Mouse (Mus musculus): ENCODE results near the gene Sdhb. TPM values are rescaled to one million over a fixed set of nuclear protein-coding genes. Genes with fewer than 3 reads are reported as not detected.
A peak's percentile ranks its signal among the peaks of the same experiment; 100 is the strongest.

Sdhb gene
- polyA plus RNA-seq, 1 experiment from 2014 or later, result 430 TPM

- no peak overlapping the region for H3K4me3 ChIP-seq (ENCODE audit: low read depth, low read length)
- H3K4me2 ChIP-seq (ENCODE audit: low read depth, low read length), result no peak overlapping the region
- H3K9ac ChIP-seq (replicated peaks; ENCODE audit: low read length), result no peak overlapping the region
- ATAC-seq (replicated peaks; ENCODE audit: insufficient number of reproducible peaks, low FRiP score, low TSS enrichment, low read depth) (no peak), DNase-seq (ENCODE audit: low spot score) (no peak)
- H3K27me3 ChIP-seq (ENCODE audit: control insufficient read depth, insufficient read depth, low read length), result no peaks in the 10 kb centered on the region
- no peaks in the 10 kb centered on the region for H3K4me1 ChIP-seq (ENCODE audit: control insufficient read depth, insufficient read depth, low read length)
- no peak overlapping the region for H3K27ac ChIP-seq (replicated peaks; ENCODE audit: low read depth, low read length)
- H3K36me3 ChIP-seq (replicated peaks; ENCODE audit: control insufficient read depth, insufficient read depth, low read depth, low read length), result peaks cover 15% of the 10 kb centered on the region
- WGBS, result 94% methylated on average over 9 of the region's 9 CpGs
- H3K9me3 ChIP-seq (replicated peaks; ENCODE audit: control insufficient read depth, low read length), result no peaks in the 10 kb centered on the region
Measured at GRCm38 (mm10) chr4:140996812-140997211, 35.8 kb downstream of the Sdhb start.

DNA sequence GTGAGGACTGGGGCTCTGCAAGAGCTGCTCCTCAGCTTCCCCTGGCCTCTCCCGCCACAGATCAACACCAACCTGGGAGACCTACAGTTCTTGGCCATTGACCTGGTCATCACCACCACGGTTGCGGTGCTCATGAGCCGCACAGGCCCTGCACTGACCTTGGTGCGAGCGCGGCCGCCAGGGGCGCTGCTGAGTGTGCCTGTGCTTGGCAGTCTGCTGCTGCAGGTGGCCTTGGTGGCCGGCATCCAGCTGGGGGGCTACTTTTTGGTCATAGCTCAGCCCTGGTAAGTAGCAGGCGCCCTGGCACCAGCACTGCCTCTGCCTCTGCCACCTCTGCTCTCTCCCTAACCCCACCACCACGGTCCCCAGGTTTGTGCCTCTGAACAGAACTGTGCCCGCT lies 45.0 kb downstream of the Sdhb start:
- H3K9me3 ChIP-seq (replicated peaks; ENCODE audit: control insufficient read depth, low read length), result no peaks in the 10 kb centered on the region
- no peak overlapping the region for H3K4me3 ChIP-seq (ENCODE audit: low read depth, low read length)
- no peak for DNase-seq (ENCODE audit: low spot score)
- no peak overlapping the region for H3K9ac ChIP-seq (replicated peaks; ENCODE audit: low read length)
- no peaks in the 10 kb centered on the region for H3K27me3 ChIP-seq (ENCODE audit: control insufficient read depth, insufficient read depth, low read length)
- ATAC-seq (replicated peaks; ENCODE audit: insufficient number of reproducible peaks, low FRiP score, low TSS enrichment, low read depth), result no peak
- no peak overlapping the region for H3K4me2 ChIP-seq (ENCODE audit: low read depth, low read length)
- peaks cover 7% of the 10 kb centered on the region for H3K36me3 ChIP-seq (replicated peaks; ENCODE audit: control insufficient read depth, insufficient read depth, low read depth, low read length)
- 77% methylated on average over 12 of the region's 13 CpGs for WGBS
- no peak overlapping the region for H3K27ac ChIP-seq (replicated peaks; ENCODE audit: low read depth, low read length)
- H3K4me1 ChIP-seq (ENCODE audit: control insufficient read depth, insufficient read depth, low read length), result no peaks in the 10 kb centered on the region

DNA sequence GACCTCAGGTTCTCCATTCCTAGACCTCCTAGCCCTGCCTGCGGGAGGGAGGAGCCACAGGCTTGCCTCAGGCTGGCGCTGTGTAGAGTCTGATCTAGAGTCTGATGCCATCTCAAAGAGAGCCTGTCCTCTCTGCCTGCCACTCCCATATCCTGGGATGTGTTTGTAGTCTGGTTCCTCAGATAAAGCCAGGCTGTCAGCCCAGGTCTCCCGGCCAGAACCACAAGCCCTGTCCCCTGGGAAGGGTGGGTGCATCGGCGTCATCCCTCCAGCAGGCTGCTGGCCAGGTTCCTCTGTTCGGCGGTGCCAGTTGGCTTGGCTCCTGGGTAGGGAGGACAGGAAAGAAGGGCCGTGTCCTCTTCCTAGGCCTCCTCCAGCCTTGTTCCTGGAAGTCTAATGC lies 47.0 kb downstream of the Sdhb start:
- Histone ChIP-seq H3K4me3 (ENCODE audit: low read depth, low read length) (no peak overlapping the region), H3K4me1 (ENCODE audit: control insufficient read depth, insufficient read depth, low read length) (peaks cover 4% of the 10 kb centered on the region), H3K36me3 (replicated peaks; ENCODE audit: control insufficient read depth, insufficient read depth, low read depth, low read length) (peaks cover 9% of the 10 kb centered on the region), H3K27me3 (ENCODE audit: control insufficient read depth, insufficient read depth, low read length) (no peaks in the 10 kb centered on the region), H3K9ac (replicated peaks; ENCODE audit: low read length) (no peak overlapping the region), H3K9me3 (replicated peaks; ENCODE audit: control insufficient read depth, low read length) (no peaks in the 10 kb centered on the region), H3K27ac (replicated peaks; ENCODE audit: low read depth, low read length) (no peak overlapping the region), H3K4me2 (ENCODE audit: low read depth, low read length) (no peak overlapping the region)
- no peak for ATAC-seq (replicated peaks; ENCODE audit: insufficient number of reproducible peaks, low FRiP score, low TSS enrichment, low read depth)
- no peak for DNase-seq (ENCODE audit: low spot score)
- WGBS, result 87% methylated on average over 8 of the region's 8 CpGs

- Histone ChIP-seq H3K27ac (replicated peaks; ENCODE audit: low read depth, low read length) (peak within 1 kb of the TSS; percentile 95), H3K9me3 (replicated peaks; ENCODE audit: control insufficient read depth, low read length) (no peaks in the 10 kb centered on the region), H3K27me3 (ENCODE audit: control insufficient read depth, insufficient read depth, low read length) (no peaks in the 10 kb centered on the region), H3K9ac (replicated peaks; ENCODE audit: low read length) (peak within 1 kb of the TSS; percentile 95), H3K4me3 (ENCODE audit: low read depth, low read length) (peak within 1 kb of the TSS; percentile 80), H3K4me1 (ENCODE audit: control insufficient read depth, insufficient read depth, low read length) (peaks cover 4% of the 10 kb centered on the region), H3K4me2 (ENCODE audit: low read depth, low read length) (peak within 1 kb of the TSS; percentile 73), H3K36me3 (replicated peaks; ENCODE audit: control insufficient read depth, insufficient read depth, low read depth, low read length) (peaks cover 17% of the 10 kb centered on the region)
- ATAC-seq (replicated peaks; ENCODE audit: insufficient number of reproducible peaks, low FRiP score, low TSS enrichment, low read depth), result no peak
- no peak for DNase-seq (ENCODE audit: low spot score)
- 10% methylated on average over 7 of the region's 7 CpGs for WGBS
Measured at GRCm38 (mm10) chr4:141010118-141010517, 49.1 kb downstream of the Sdhb start, which contains the start of gene Mfap2. Gene Mfap2 (plus strand): TSS chr4:141010418.

GRCm38 (mm10) chr4:141010526-141010925 lies 49.5 kb downstream of the Sdhb start:
- H3K36me3 ChIP-seq (replicated peaks; ENCODE audit: control insufficient read depth, insufficient read depth, low read depth, low read length), result peaks cover 18% of the 10 kb centered on the region

GRCm38 (mm10) chr4:141010941-141011429 lies 50.0 kb downstream of the Sdhb start:
- Histone ChIP-seq H3K27ac (replicated peaks; ENCODE audit: low read depth, low read length) (peak overlapping the region; percentile 95), H3K4me3 (ENCODE audit: low read depth, low read length) (peak overlapping the region; percentile 80), H3K36me3 (replicated peaks; ENCODE audit: control insufficient read depth, insufficient read depth, low read depth, low read length) (peaks cover 22% of the 10 kb centered on the region), H3K27me3 (ENCODE audit: control insufficient read depth, insufficient read depth, low read length) (no peaks in the 10 kb centered on the region), H3K9me3 (replicated peaks; ENCODE audit: control insufficient read depth, low read length) (no peaks in the 10 kb centered on the region), H3K4me2 (ENCODE audit: low read depth, low read length) (peak overlapping the region; percentile 73), H3K9ac (replicated peaks; ENCODE audit: low read length) (peak overlapping the region; percentile 95), H3K4me1 (ENCODE audit: control insufficient read depth, insufficient read depth, low read length) (peaks cover 4% of the 10 kb centered on the region)
- WGBS, result 0% methylated on average over 17 of the region's 17 CpGs
- DNase-seq (ENCODE audit: low spot score), result peak; percentile 85
- peak; percentile 36 for ATAC-seq (replicated peaks; ENCODE audit: insufficient number of reproducible peaks, low FRiP score, low TSS enrichment, low read depth)

More at GRCm38 (mm10) chr4:141010526-141010925, 49.5 kb downstream of the Sdhb start:
- WGBS, result under 1% methylated on average over 26 of the region's 26 CpGs
- DNase-seq (ENCODE audit: low spot score) (peak; percentile 89), ATAC-seq (replicated peaks; ENCODE audit: insufficient number of reproducible peaks, low FRiP score, low TSS enrichment, low read depth) (peak; percentile 79)
- Histone ChIP-seq H3K9ac (replicated peaks; ENCODE audit: low read length) (peak overlapping the region; percentile 95), H3K4me3 (ENCODE audit: low read depth, low read length) (peak overlapping the region; percentile 80), H3K27me3 (ENCODE audit: control insufficient read depth, insufficient read depth, low read length) (no peaks in the 10 kb centered on the region), H3K27ac (replicated peaks; ENCODE audit: low read depth, low read length) (peak overlapping the region; percentile 95), H3K4me1 (ENCODE audit: control insufficient read depth, insufficient read depth, low read length) (peaks cover 4% of the 10 kb centered on the region), H3K9me3 (replicated peaks; ENCODE audit: control insufficient read depth, low read length) (no peaks in the 10 kb centered on the region), H3K4me2 (ENCODE audit: low read depth, low read length) (peak overlapping the region; percentile 73)

GRCm38 (mm10) chr4:141011556-141012328 lies 50.7 kb downstream of the Sdhb start:
- 29% methylated on average over 14 of the region's 14 CpGs for WGBS
- Histone ChIP-seq H3K9me3 (replicated peaks; ENCODE audit: control insufficient read depth, low read length) (no peaks in the 10 kb centered on the region), H3K9ac (replicated peaks; ENCODE audit: low read length) (peak overlapping the region; percentile 95), H3K4me1 (ENCODE audit: control insufficient read depth, insufficient read depth, low read length) (peaks cover 4% of the 10 kb centered on the region), H3K4me3 (ENCODE audit: low read depth, low read length) (peak overlapping the region; percentile 80), H3K27me3 (ENCODE audit: control insufficient read depth, insufficient read depth, low read length) (no peaks in the 10 kb centered on the region), H3K36me3 (replicated peaks; ENCODE audit: control insufficient read depth, insufficient read depth, low read depth, low read length) (peaks cover 21% of the 10 kb centered on the region), H3K27ac (replicated peaks; ENCODE audit: low read depth, low read length) (peak overlapping the region; percentile 95), H3K4me2 (ENCODE audit: low read depth, low read length) (peak overlapping the region; percentile 73)
- ATAC-seq (replicated peaks; ENCODE audit: insufficient number of reproducible peaks, low FRiP score, low TSS enrichment, low read depth) (no peak), DNase-seq (ENCODE audit: low spot score) (peak; percentile 63)

GRCm38 (mm10) chr4:141012558-141012957 lies 51.6 kb downstream of the Sdhb start:
- Histone ChIP-seq H3K4me1 (ENCODE audit: control insufficient read depth, insufficient read depth, low read length) (peaks cover 4% of the 10 kb centered on the region), H3K27me3 (ENCODE audit: control insufficient read depth, insufficient read depth, low read length) (no peaks in the 10 kb centered on the region), H3K4me3 (ENCODE audit: low read depth, low read length) (peak overlapping the region; percentile 4; the same call in 1 of the 2 replicates)

More at GRCm38 (mm10) chr4:141012558-141012957, 51.6 kb downstream of the Sdhb start:
- Histone ChIP-seq H3K9me3 (replicated peaks; ENCODE audit: control insufficient read depth, low read length) (no peaks in the 10 kb centered on the region), H3K4me2 (ENCODE audit: low read depth, low read length) (no peak overlapping the region), H3K9ac (replicated peaks; ENCODE audit: low read length) (0 out of 2 replicates have a peak overlapping the region, but pooled peaks have one; percentile 18), H3K27ac (replicated peaks; ENCODE audit: low read depth, low read length) (no peak overlapping the region), H3K36me3 (replicated peaks; ENCODE audit: control insufficient read depth, insufficient read depth, low read depth, low read length) (peaks cover 17% of the 10 kb centered on the region)
- DNase-seq (ENCODE audit: low spot score), result no peak
- ATAC-seq (replicated peaks; ENCODE audit: insufficient number of reproducible peaks, low FRiP score, low TSS enrichment, low read depth), result no peak
- 78% methylated on average over 8 of the region's 10 CpGs for WGBS

Measured in embryonic facial prominence, embryonic 11.5 days (tissue).